Mouse (Mus musculus) ES-E14 (cell line): ENCODE measurements at regions not wholly inside any gene's neighbourhood (a gene's known extent, or its start where the extent isn't known, plus 50 kb on each side); places are given as distances from the start of the nearest gene placed in this dataset.

Experiments used
- CHD2 ChIP-seq: IDR thresholded peaks from 2 replicates; pipeline ENCODE4 v1.6.1; 2014; ENCODE audit warnings: mild to moderate bottlenecking, low read depth, low read length, inconsistent platforms
- HCFC1 ChIP-seq: IDR thresholded peaks from 2 replicates; pipeline ENCODE4 v1.6.1; 2012; ENCODE audit warnings: low read length, inconsistent platforms, borderline replicate concordance; ENCODE audit not compliant: insufficient read depth
- MAFK ChIP-seq: IDR thresholded peaks from 2 replicates; pipeline ENCODE4 v1.6.1; 2014; ENCODE audit warnings: mild to moderate bottlenecking, low read depth, low read length, inconsistent platforms; ENCODE audit not compliant: insufficient read depth
- ZC3H11A ChIP-seq: IDR thresholded peaks from 2 replicates; pipeline ENCODE4 v1.6.1; 2012; ENCODE audit warnings: low read depth, mild to moderate bottlenecking, inconsistent platforms, low read length, borderline replicate concordance
- ZNF384 ChIP-seq: IDR thresholded peaks from 2 replicates; pipeline ENCODE4 v1.6.1; 2012; ENCODE audit warnings: low read depth, low read length, inconsistent platforms

DNA sequence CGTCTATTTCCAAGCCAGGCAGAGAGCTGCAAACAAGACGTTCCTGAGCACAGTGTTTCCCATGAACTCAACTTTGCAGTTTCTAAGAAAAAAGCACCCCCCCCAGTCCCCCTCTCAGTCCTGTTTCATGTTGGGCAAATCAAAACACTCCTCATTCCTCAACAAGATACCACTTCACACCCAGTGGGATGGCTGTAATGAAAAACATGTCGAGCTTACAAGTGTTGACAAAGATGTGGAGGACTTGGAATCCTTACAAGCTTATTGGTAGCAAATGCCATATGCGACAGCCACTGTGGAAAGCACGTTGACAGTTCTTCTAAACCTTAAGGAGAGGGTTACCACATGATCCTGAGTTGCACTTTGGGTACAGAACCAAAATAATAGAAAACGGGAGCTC is 742.9 kb upstream of the Gm19410 start:
- TF ChIP-seq MAFK (no peak), ZC3H11A (no peak), HCFC1 (no peak), CHD2 (no peak), ZNF384 (no peak)
